Mouse (Mus musculus) limb, embryonic 12.5 days (tissue): Measurements from ENCODE around the gene Dcst1. TPM values are rescaled to one million over a fixed set of nuclear protein-coding genes. Genes with fewer than 3 reads are reported as not detected.
A peak's percentile ranks its signal among the peaks of the same experiment; 100 is the strongest.

ENCODE experiments used
- ATAC-seq: fragments of 200-750 bp; cut with Nextera tagmentation; 2 replicates; pipeline ENCODE4 v1.8.0; 2017; ENCODE audit warnings: low read depth, moderate TSS enrichment; ENCODE audit not compliant: insufficient number of reproducible peaks, insufficient read depth, low FRiP score, low TSS enrichment
- H3K27ac ChIP-seq: fragments of 300-500 bp; sonication (generic); 2 replicates; pipeline ENCODE4 v1.5.1; 2016; ENCODE audit warnings: mild to moderate bottlenecking, moderate library complexity
- H3K27me3 ChIP-seq: fragments of 300-500 bp; sonication (generic); 2 replicates; pipeline ENCODE4 v1.6.1; 2016; ENCODE audit warnings: mild to moderate bottlenecking, moderate library complexity
- H3K36me3 ChIP-seq: fragments of 300-500 bp; sonication (generic); 2 replicates; pipeline ENCODE4 v1.6.1; 2016; ENCODE audit warnings: mild to moderate bottlenecking, moderate library complexity
- H3K4me1 ChIP-seq: fragments of 300-500 bp; sonication (generic); replicated peaks from 2 replicates; pipeline ENCODE4 v1.6.1; 2016
- H3K4me2 ChIP-seq: fragments of 300-500 bp; sonication (generic); 2 replicates; pipeline ENCODE4 v1.6.1; 2016; ENCODE audit warnings: mild to moderate bottlenecking, moderate library complexity
- H3K4me3 ChIP-seq: fragments of 300-500 bp; sonication (generic); replicated peaks from 2 replicates; pipeline ENCODE4 v1.5.1; 2016; ENCODE audit warnings: mild to moderate bottlenecking
- H3K9ac ChIP-seq: fragments of 300-500 bp; sonication (generic); replicated peaks from 2 replicates; pipeline ENCODE4 v1.6.1; 2016; ENCODE audit warnings: mild to moderate bottlenecking, moderate library complexity
- H3K9me3 ChIP-seq: fragments of 300-500 bp; sonication (generic); 2 replicates; pipeline ENCODE4 v1.6.1; 2016; ENCODE audit warnings: mild to moderate bottlenecking, moderate library complexity
- WGBS: fragments of 180-500 bp; shearing (Covaris S2); methylation state at CpG from one replicate; pipeline ENCODE4 v1.1.7; 2016; 5-methylcytosine and 5-hydroxymethylcytosine counted together
- polyA plus RNA-seq: library from polyadenylated mRNA; unstranded; fragments of >200 nt; fragmentation: Nextera tagmentation; extraction: Ambion mirVana; gene quantifications from 2 replicates; pipeline ENCODE4 v1.2.1, GENCODE M21; 2016

The Dcst1 gene
- polyA plus RNA-seq, 1 experiment from 2014 or later: 0.26 TPM

DNA sequence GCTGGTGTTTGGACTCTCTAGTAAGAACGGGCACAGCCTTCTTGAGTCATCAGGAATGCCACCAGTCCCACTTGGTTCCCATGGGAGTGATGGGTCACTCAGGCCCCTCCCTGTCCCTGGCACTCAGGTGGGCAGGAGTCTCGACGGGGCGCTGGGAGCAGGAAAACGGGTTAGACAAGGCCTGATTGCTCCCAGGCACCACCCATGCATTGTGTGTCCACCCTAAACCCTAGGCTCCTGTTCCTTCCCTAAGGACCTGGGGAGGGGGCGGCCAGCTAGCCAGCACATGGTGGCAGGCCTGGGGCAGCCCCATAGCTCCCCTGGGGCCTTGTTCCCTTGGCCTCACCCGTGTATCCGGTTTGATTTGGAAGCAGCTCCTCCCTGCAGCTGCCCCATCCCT, 46.7 kb downstream of the Dcst1 start:
- no peak for ATAC-seq
- H3K36me3 ChIP-seq: peaks cover 9% of the 10 kb centered on the region; the same call in 1 of the 2 replicates
- no peak overlapping the region for H3K4me3 ChIP-seq
- H3K4me1 ChIP-seq: peaks cover 75% of the 10 kb centered on the region
- 73% methylated on average over 8 of the region's 8 CpGs for WGBS
- H3K9ac ChIP-seq: no peak overlapping the region
- no peaks in the 10 kb centered on the region for H3K9me3 ChIP-seq
- H3K4me2 ChIP-seq: no peak overlapping the region
- H3K27ac ChIP-seq: no peak overlapping the region
- H3K27me3 ChIP-seq: peaks cover 56% of the 10 kb centered on the region

DNA sequence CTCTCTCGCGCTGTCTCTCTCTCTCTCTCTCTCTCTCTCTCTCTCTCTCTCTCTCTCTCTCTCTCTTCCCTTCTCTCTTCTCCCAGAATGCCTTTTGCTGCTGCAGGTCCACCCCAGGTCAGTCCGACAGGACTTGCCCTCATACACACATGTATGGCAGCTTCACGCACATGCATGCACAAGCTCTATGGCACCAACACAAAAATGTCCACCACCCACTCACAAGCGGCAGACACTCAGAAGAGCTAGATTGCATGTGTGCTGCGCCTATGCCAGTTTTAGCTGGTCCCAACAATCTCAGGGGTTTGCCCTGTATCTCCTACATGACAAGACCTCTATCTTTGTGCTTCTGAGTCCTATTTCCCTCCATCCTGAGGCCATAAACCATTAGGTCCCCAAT, 47.8 kb downstream of the Dcst1 start:
- Histone ChIP-seq H3K27me3 (peaks cover 56% of the 10 kb centered on the region), H3K36me3 (peaks cover 10% of the 10 kb centered on the region; the same call in 1 of the 2 replicates), H3K4me2 (peak overlapping the region; percentile 63), H3K27ac (0 out of 2 replicates have a peak overlapping the region, but pooled peaks have one; percentile 12), H3K9me3 (no peaks in the 10 kb centered on the region), H3K4me3 (no peak overlapping the region), H3K4me1 (peaks cover 73% of the 10 kb centered on the region), H3K9ac (peak overlapping the region; percentile 23; the same call in 1 of the 2 replicates)
- WGBS: 57% methylated on average over 6 of the region's 6 CpGs
- no peak for ATAC-seq

DNA sequence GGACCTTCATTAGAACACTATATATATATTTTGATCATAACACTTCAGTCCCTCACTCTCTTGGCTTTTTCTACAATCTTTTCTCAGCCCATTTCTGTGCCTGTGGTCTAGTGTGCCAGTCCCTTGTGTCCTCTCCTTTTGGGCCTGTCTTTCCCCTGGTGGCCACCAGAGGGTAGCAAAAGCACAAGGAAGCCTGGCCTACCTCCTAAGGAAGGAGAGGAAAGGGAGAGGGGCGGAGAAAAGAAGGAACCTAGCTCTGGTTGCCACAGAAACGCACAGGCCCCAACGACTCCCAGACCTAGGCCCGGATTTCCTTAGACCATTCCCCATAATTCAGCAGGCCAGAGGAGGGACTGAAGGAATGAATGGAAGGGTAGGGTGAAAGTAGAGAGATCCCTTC, 48.2 kb downstream of the Dcst1 start:
- peak; percentile 43; the same call in 1 of the 2 replicates for ATAC-seq
- Histone ChIP-seq H3K36me3 (peaks cover 10% of the 10 kb centered on the region; the same call in 1 of the 2 replicates), H3K4me1 (peaks cover 68% of the 10 kb centered on the region), H3K27me3 (peaks cover 55% of the 10 kb centered on the region), H3K4me3 (no peak overlapping the region), H3K9me3 (no peaks in the 10 kb centered on the region), H3K4me2 (peak overlapping the region; percentile 63), H3K27ac (no peak overlapping the region), H3K9ac (0 out of 2 replicates have a peak overlapping the region, but pooled peaks have one; percentile 23)
- WGBS: 0% methylated on average over 4 of the region's 4 CpGs

DNA sequence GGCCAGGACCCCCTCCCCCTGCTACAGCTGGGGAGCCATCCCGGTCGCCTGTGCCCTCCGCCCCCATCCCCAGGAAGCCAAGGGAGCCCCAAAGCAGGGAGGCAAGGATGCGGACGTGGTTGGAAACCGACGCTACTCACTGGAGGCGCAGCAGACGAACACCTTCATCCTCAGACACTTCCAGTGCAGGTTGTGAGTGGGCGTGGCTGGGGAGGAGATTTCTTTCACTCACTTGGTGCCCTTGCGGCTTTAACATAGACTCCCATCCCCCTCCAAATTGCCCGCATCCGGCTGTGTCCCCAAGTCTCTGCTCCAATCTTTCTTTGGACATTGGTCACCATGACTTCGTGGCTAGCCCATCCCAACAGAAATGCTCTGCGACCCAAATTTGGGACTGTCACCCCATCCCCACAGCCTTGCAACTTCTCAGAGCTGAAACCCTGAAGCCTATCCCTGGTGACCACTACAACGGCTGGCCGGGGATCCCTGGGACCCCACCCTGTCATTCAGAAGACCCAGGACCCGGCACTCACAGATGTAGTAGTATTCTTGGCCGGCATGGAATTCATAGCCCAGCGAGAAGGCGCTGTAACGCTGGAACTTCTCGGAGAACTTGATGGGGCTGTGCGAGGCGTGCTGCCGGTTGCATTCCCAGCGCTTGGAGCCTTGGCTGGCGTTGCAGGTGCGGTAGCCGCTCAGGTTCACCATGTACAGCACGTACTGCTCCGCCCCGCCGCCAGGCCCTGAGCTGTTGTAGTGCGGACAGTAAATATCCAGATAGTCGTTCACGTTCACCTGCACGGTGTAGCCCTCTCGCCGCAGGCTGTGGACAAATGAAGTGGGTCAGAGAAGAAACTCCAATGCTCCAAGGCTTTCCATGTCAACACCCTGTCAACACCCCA, 48.9 kb downstream of the Dcst1 start:
- H3K36me3 ChIP-seq: peaks cover 10% of the 10 kb centered on the region; the same call in 1 of the 2 replicates
- peaks cover 62% of the 10 kb centered on the region for H3K4me1 ChIP-seq
- no peaks in the 10 kb centered on the region for H3K9me3 ChIP-seq
- peak overlapping the region; percentile 33 for H3K4me3 ChIP-seq
- 16% methylated on average over 40 of the region's 40 CpGs for WGBS
- 0 out of 2 replicates have a peak, but pooled peaks have one; percentile 2 for ATAC-seq
- H3K9ac ChIP-seq: no peak overlapping the region
- H3K27ac ChIP-seq: no peak overlapping the region
- peak overlapping the region; percentile 63 for H3K4me2 ChIP-seq
- peaks cover 48% of the 10 kb centered on the region for H3K27me3 ChIP-seq

DNA sequence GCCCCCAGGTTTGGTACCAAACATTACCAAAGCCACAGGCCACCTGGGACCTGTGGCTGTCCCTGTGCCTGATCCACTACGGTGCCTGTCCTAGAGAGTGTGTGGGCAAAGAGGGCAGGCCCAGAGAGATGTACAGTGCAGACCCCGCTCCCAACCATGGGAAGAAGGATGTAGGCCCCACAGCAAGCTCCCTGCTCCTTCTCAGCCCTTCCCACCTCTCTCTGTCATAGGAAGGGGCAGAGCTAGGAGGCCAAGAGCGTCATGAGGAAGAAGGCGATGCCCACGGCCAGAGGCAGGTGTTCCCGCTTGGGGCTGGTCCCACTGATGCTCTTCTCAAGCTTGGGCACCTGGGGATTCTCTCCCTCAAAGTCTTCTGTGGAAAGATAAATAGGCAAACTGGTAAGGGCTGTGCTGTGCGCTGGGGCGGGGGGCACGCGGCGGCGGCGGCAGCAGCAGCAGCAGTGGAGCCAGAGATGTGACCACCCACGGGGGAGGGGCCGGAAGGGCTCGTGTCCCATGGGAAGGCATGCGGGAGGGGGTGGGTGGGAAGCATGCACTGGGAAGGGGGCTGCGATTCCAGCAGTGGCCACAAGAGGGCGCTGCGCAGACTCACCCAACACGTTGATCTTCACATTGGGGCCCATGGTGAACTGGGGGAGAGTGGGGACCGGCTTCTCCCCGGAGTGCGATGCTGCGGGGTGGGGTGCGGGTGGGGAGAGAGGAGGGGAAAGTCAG, 49.7 kb downstream of the Dcst1 start:
- Histone ChIP-seq H3K27me3 (peaks cover 40% of the 10 kb centered on the region), H3K9me3 (peaks cover 5% of the 10 kb centered on the region; the same call in 1 of the 2 replicates), H3K4me2 (peak overlapping the region; percentile 63), H3K27ac (no peak overlapping the region), H3K4me3 (peak overlapping the region; percentile 33), H3K4me1 (peaks cover 54% of the 10 kb centered on the region), H3K36me3 (peaks cover 10% of the 10 kb centered on the region; the same call in 1 of the 2 replicates), H3K9ac (peak overlapping the region; percentile 53)
- ATAC-seq: no peak
- WGBS: 8% methylated on average over 23 of the region's 26 CpGs

DNA sequence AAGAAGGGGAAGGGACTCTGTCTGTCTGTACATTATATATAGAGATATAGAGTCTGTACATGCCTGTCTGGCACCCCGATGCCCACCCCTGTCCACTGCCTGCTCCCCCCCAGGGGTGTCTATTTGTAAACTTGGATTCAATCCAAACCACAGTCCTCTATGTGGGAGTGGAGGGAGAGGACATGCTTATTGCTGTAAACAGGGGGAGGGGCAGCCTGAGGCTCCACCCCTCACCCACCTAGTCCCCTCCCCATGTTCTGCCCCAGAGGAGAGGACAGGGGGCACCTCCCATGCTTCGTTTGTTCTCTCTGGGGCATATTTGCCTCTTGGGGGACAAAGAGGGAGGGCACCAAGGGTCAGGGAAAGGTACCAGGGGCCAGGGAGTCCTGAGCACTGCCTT, 50.3 kb downstream of the Dcst1 start:
- Histone ChIP-seq H3K4me1 (peaks cover 48% of the 10 kb centered on the region), H3K27ac (no peak overlapping the region), H3K4me2 (peak overlapping the region; percentile 63), H3K36me3 (peaks cover 10% of the 10 kb centered on the region; the same call in 1 of the 2 replicates), H3K27me3 (peaks cover 35% of the 10 kb centered on the region), H3K9ac (peak overlapping the region; percentile 53; the same call in 1 of the 2 replicates), H3K4me3 (no peak overlapping the region), H3K9me3 (peaks cover 5% of the 10 kb centered on the region; the same call in 1 of the 2 replicates)
- no peak for ATAC-seq
- 52% methylated on average over 2 of the region's 2 CpGs for WGBS

DNA sequence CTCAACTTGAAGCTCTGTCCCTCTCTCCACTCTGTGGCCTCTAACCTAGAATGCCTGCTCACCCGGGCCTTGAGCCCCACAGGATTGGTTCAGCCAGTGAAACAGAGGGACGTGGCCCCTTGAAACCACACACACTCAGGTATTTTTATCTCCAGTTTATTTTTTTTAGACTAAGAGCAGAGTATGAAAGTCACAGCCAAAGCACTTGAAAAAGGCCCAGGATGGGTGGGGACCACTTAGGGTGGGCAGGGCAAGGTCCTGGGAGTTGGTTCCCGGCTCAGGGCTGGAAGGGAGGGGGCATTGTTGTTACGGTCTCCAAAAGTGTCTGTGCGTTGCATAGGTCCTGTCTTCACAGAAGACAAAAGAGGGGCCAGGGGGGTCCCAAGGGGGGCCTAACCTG, 50.7 kb downstream of the Dcst1 start:
- H3K9ac ChIP-seq: peak overlapping the region; percentile 53; the same call in 1 of the 2 replicates
- H3K27me3 ChIP-seq: peaks cover 31% of the 10 kb centered on the region
- no peak overlapping the region for H3K27ac ChIP-seq
- peaks cover 5% of the 10 kb centered on the region; the same call in 1 of the 2 replicates for H3K9me3 ChIP-seq
- H3K36me3 ChIP-seq: peaks cover 10% of the 10 kb centered on the region; the same call in 1 of the 2 replicates
- H3K4me3 ChIP-seq: no peak overlapping the region
- H3K4me2 ChIP-seq: no peak overlapping the region
- 85% methylated on average over 5 of the region's 5 CpGs for WGBS
- ATAC-seq: no peak
- H3K4me1 ChIP-seq: peaks cover 44% of the 10 kb centered on the region

DNA sequence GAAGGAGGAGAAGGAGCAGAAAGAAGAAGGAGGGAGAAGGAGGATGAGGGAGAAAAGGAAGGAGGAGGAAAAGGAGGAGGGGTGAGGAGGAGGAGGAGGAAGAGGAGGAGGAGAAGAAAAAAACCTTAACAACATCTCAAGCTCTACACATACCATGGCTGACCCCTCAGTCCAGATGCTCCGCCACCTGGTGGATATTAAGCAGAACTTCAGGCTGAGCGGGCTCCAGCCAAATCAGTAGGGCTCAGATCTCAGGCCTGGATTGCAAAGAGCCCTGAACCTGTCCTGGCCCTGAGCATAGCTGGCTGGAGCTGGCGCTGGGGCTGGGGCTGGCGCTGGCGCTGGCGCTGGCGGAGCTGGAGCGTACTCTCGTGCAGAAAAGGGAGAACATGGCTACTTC, 57.0 kb downstream of the Dcst1 start:
- H3K4me1 ChIP-seq: peaks cover 16% of the 10 kb centered on the region
- 2% methylated on average over 9 of the region's 9 CpGs for WGBS
- H3K36me3 ChIP-seq: no peaks in the 10 kb centered on the region
- H3K9ac ChIP-seq: no peak overlapping the region
- H3K27ac ChIP-seq: no peak overlapping the region
- no peak overlapping the region for H3K4me2 ChIP-seq
- H3K27me3 ChIP-seq: no peaks in the 10 kb centered on the region
- H3K4me3 ChIP-seq: no peak overlapping the region
- no peak; the same call in 1 of the 2 replicates for ATAC-seq
- H3K9me3 ChIP-seq: peaks cover 5% of the 10 kb centered on the region; the same call in 1 of the 2 replicates

DNA sequence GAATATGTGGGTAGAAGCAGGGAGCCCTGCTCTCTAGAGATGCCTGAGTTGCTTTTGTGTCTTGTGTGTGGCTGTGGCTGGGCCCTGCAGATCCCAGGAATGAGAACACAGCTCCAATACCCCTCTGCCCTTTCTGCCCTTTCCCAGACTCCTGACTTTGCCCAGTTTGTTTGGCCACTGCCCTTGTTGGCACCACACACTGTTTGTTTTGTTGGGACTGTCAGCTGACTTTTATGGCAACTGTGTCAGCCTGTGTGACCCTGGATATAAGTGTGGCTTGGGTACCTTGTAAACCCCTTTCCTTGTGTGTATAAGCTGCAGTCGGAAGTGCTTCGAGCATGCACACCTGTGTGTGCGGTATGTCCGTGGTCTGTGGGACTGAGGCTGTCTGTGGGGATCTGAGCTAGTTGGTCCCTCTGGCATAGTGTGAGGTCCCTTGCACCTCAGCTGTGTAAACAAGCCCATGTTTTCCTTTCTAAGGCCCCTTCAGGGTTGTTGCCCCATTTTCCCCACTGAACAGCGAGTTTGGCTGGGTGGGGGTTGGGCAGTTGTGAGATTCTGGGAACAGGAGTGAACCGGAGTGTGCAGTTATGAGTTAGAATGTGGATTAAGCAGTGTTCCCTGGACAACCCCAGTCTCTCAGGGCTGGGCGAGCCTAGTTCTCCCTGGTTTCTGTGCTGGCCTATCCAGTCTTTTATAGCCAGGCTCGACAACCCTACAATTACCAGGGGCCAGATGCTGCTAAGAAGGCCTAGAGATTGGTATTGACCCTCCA, 59.3 kb downstream of the Dcst1 start:
- Histone ChIP-seq H3K27me3 (no peaks in the 10 kb centered on the region), H3K4me2 (no peak overlapping the region), H3K9ac (no peak overlapping the region), H3K27ac (peak overlapping the region; percentile 77), H3K9me3 (peaks cover under 1% of the 10 kb centered on the region; the same call in 1 of the 2 replicates), H3K4me3 (no peak overlapping the region), H3K36me3 (no peaks in the 10 kb centered on the region), H3K4me1 (peaks cover 16% of the 10 kb centered on the region)
- 50% methylated on average over 8 of the region's 8 CpGs for WGBS
- no peak; the same call in 1 of the 2 replicates for ATAC-seq

DNA sequence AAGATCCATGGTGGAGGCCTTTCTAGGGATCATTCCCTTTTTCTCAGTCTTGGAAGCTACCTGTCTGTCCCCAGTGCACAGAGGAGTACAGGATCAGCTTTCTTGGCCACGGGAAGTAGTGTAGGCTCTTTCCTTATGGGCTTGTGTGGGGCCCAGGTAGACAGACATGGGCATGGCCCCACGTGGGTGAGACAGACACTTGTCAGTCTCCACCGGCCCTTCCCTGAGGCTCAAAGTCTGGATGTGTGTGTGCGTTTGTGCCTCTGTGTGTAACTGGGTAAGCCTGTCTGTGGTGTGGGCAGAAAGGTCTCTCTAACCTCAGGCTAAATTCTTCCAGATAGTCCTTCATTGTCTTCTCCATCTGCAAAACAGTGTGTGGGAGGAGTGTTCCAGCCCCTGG, 59.9 kb downstream of the Dcst1 start:
- peak overlapping the region; percentile 64; the same call in 1 of the 2 replicates for H3K27ac ChIP-seq
- H3K36me3 ChIP-seq: no peaks in the 10 kb centered on the region
- H3K27me3 ChIP-seq: no peaks in the 10 kb centered on the region
- no peak overlapping the region for H3K9ac ChIP-seq
- H3K4me1 ChIP-seq: peaks cover 17% of the 10 kb centered on the region
- no peak overlapping the region for H3K4me3 ChIP-seq
- ATAC-seq: no peak
- 66% methylated on average over 4 of the region's 4 CpGs for WGBS
- H3K9me3 ChIP-seq: no peaks in the 10 kb centered on the region
- H3K4me2 ChIP-seq: no peak overlapping the region
